Mouse (Mus musculus) c-Kit-negative CD71-positive TER-119-positive erythroid progenitor cells, embryonic 14.5 days (primary cell): Measurements from ENCODE around the gene 0610010K14Rik.
A peak's percentile ranks its signal among the peaks of the same experiment; 100 is the strongest.

Experiments
- DNase-seq: peaks from one replicate; pipeline ENCODE4 v3.0.0-alpha.2; 2013; ENCODE audit warnings: low read depth, low spot score

The 0610010K14Rik gene

GRCm38 (mm10) chr11:70216103-70216502, 21.6 kb downstream of the 0610010K14Rik start:
- DNase-seq = no peak

DNA sequence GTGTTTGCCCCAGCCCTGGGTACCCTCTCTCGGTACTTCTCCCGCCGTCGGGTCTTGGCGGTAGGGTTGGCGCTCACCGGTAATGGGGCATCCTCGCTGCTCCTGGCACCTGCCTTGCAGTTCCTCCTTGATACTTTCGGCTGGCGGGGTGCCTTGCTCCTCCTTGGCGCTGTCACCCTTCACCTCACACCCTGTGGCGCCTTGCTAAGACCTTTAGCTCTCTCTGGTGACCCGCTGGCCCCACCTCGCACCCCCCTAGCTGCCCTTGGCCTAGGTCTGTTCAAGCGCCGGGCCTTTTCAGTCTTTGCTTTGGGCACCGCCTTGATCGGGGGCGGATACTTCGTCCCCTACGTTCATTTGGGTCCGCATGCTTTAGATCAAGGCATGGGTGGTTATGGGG, 22.4 kb downstream of the 0610010K14Rik start:
- no peak for DNase-seq

GRCm38 (mm10) chr11:70214856-70215209, 22.9 kb downstream of the 0610010K14Rik start:
- DNase-seq = no peak

DNA sequence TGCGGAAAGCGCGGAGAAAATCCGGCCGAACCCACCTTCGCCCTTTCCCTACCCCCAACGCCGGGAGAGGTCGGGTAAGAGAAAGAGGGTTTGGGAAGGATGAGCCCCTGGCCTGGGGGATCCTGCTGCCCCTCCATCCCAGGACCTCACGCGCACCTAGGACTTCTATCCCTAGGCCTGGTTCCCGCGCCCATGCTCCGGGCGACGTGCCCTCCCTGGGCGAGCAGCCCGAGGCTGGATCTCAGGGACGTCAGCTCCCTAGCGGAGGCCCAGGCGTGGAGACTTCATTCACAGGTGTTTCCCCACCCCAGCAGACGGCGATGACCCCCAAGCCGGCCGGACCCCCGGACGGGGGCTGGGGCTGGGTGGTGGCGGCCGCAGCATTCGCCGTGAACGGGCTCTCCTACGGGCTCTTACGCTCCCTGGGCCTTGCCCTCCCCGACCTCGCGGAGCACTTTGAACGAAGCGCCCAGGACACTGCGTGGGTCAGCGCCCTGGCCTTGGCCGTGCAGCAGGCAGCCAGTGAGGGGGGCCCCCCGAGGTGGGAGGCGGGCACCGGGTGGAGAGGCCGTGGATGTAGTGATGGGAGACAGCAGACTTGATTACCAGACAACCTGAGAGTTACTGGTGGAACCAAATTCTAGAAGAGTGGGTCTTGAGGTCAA, 23.4 kb downstream of the 0610010K14Rik start:
- DNase-seq = no peak

DNA sequence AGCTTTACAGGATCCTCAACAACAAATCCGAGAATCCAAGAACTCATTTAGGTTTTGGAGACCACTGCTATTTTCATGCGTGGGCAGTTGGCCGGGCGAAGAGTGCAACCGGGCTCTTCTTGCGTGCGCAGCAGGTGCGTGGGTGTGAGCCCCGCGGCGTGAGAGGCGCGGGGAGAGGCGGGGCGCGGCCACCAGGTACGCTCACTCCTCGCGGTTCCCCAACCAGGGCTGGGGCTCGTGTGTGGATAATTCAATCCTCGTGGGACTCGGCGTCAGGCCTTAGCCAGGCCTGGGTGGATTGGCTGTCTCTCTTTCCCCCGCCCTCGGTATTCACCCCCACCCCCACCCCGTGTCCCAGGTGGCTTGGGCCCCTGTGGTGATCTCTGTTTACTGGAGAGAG, 24.0 kb downstream of the 0610010K14Rik start:
- no peak for DNase-seq

DNA sequence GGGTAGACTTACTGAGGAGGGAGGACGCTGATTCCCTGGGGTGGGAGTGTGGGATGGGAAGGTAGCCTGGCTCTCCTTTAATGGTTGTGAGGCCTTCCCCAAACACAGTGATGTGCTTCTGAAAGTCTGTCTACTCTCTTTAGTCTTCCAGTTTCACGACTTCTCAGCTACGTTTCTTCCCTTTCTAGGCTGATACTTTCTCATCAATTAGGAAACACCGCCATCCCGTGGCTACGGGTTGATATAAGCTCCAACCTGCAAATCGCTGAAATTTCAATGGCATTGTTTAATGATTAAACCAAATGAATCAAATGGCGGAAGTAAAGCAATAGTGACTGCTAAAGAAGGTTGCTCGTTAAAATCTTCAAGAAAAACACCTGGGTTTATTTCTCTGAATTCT, 24.8 kb downstream of the 0610010K14Rik start:
- DNase-seq = no peak

DNA sequence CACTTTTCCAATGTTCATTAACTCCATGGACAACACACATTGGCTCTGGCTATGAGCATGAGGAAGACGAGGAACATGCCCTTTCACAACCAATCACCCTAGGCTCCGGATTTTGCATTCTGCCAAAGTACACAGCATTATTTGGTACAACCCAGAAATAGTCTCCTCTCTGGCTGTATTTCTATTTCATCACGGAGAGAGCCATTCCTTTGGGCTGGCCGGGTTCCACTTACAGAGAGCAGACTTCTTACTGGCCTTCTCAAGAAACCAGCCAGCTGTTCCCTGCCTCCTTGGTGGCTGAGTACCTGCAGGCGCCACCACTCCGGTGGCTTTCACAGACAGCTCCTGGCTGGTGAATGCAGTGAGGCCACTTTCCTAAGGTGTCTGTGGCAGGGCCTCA, 25.3 kb downstream of the 0610010K14Rik start, which contains the start of gene Slc16a11:
TSS of gene Slc16a11 (plus strand) at position 330 of the 400 bp plus-strand sequence.
- no peak for DNase-seq

DNA sequence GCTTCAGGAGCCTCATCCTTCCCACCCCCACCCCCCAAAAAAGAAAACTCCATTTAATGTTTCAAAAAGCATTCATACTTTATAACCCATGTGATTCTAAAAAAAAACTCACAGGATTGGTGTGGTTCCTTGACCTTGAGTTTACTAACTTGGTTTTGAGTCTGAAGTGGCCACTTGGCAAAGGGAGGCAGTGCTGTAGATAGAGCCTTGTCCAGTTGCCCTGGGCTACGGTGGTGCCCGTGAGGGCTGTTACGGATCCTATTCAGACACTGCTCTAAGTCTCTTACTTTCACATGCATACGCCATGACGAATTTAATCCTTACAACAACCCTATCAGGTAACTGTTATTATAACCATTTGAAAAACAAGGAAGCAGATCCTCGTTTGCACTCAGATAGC, 25.7 kb downstream of the 0610010K14Rik start:
- DNase-seq = no peak

- DNase-seq = no peak
These were observed 27.0 kb downstream of the 0610010K14Rik start for GRCm38 (mm10) chr11:70210681-70211080.

- no peak for DNase-seq
These were observed 28.8 kb downstream of the 0610010K14Rik start for GRCm38 (mm10) chr11:70208778-70209388.

GRCm38 (mm10) chr11:70207283-70207682, 30.4 kb downstream of the 0610010K14Rik start:
- DNase-seq = no peak

DNA sequence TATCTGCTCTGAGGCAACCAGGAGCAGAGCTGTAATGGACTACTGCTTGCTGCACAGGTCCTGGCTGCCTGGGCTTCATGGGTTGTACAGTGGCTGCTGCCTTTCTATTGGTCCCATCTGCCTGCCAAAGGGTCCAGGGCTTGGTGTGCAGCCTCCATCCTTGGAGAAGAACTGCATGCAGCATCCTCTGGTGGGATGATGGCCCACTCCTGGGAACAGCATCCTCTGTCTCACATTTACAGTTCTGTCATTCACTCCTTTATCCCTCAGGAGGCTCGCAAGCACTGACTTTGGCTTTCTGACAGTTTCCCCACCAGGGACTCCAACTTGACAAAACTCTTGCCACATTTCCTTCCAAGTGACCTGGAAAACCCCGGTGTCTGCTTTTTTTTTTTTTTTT, 30.9 kb downstream of the 0610010K14Rik start:
- no peak for DNase-seq

DNA sequence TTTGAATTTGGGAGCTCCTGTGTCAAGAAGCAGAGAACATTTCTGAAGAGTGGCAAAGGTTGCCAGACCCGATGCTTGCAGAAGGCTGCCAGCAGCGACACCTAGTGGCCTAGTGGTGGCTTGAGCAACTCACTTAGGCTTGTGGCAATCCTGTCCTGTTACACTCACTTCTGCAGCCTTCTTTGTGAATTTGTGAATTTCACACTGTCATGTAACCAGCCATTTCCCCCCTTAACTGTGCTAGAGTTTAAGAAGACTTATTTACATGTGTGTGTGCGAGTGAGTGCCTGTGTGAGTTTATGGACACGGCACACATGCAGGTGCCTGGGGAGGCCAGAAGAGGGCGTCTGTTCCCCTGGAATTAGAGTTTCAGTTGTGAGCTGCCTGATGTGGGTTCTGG, 36.0 kb downstream of the 0610010K14Rik start:
- peak; percentile 63 for DNase-seq

GRCm38 (mm10) chr11:70200036-70200608, 37.6 kb downstream of the 0610010K14Rik start:
- no peak for DNase-seq

DNA sequence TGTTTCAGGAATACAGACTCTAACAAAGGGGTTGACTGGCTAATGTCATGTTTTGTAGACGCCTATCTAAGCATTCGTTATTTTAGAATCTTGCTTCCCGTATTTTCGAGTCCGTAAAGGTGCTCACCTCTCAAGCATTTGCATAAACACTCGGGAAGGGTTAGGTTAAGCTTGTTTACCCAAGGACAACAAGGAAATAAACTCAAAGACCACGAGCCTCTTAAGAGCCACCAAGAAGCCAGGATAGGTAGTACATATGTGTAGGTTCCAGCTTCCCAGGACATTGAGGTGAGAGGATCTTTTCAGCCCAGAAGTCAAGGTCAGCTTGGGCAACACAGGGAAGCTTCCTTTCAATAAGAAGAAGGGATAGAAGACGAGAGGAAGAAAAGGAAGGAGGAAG, 38.6 kb downstream of the 0610010K14Rik start:
- no peak for DNase-seq

DNA sequence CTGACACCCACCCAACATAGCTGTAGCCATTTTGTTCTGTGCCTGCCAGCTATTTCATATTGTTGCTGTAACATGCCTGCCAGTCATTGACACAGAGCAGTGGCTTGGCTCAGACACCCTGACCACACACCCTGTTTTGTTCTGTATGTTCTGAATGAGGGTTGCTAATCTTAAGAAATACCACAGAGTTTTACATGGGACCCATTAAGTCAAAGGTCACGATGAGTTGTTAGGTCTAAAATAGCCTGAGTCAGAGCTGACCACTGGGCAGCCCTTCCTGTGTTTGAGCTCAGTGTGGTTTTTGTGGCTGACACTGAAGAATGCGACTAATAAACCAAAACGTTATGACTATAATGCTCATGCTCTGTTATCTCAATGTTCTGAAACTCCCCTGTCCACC, 39.4 kb downstream of the 0610010K14Rik start:
- DNase-seq = no peak

GRCm38 (mm10) chr11:70193354-70194285, 44.1 kb downstream of the 0610010K14Rik start:
- no peak for DNase-seq

DNA sequence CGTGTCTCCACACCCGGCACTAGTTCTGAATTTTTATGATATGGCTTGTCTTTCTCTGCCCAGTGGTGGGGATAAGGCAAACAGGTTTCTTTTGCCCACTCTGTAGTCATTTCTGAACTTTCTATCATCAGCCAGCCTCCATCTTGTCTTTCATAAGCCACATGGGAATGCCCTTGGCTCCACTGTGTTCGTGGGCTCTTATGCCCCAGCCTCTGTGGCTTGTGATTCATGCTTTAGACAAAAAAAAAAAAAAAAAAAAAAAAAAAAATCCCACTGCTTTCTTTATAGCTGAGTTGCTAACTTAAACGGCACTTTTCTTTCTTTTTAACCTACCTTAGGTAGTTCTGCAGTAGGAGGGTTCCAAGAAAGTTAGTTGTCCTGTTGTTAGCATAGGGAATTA, 45.6 kb downstream of the 0610010K14Rik start:
- no peak for DNase-seq

GRCm38 (mm10) chr11:70191188-70191587, 46.5 kb downstream of the 0610010K14Rik start:
- no peak for DNase-seq

DNA sequence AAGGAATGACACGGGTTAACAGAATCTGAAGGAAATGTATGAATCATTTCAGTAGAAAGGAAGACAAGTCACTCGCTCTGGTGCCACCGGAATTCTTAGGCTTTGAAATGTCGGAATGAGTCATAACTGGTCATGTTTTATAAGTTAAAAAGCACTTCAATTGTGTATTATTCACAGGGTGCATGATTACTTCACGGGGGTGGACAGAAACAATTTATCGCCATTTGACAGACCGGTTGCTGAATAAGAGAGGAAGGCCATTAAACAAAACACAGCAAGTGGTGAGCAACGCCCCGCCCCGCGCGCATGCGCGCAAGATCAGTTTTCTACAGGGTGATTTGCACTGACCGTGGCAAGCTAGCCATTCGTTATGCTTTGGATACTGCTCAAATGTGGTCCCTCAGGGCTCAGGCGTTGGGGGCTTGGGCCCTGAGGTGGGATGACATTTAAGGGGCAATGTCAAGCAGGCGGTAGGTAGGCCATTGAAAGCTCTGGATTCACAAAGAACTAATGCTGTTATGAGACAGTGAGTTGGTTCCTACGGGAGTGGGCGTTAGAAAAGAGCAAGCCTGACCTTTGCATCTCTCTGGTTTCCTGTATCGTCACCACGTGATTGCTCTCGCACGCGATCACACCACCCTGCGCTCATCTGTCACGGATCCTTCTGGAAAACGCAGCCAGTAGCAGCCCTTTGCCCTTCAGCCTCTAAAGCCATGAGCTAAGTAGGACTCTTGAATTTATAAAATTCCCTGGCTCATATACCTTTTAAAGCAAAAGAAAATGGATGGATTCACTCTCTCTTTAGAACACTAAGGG, 48.2 kb downstream of the 0610010K14Rik start:
- DNase-seq = no peak
